Mouse (Mus musculus) natural killer cell, adult 2 months (primary cell): ENCODE results near the gene Specc1l.
"Not testable (repeated sequence)": the region's sequence is repeated elsewhere in the genome, so short reads cannot be mapped to it uniquely, and the experiment has no call there.

Experiments
- DNase-seq, 2 experiments: peaks; one replicate each; pipeline ENCODE4 v3.0.0; 2022; ENCODE audit warnings: low spot score in 2 of 2

Gene Specc1l

DNA sequence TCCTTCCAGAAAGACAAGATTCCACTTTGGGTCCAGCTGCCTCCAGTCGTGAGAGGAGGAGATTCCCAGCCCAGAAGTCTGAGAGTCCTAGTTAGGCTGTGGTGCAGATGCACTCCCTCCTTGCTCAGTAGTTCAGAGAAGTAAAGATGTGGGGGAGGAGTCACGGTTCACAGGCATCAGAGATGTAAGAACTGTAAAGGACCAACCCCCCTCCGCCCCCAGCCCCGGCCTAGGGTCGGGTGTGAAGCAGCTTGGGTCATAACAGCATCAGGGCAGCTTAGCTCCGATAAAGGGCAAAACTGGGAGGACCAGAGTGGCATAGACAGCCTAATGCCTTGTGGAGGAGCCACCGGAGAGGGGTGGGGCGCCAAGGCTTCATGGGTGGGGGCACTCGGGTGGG lies 104.6 kb downstream of the Specc1l start:
- peak; percentile 42 to 57 for DNase-seq

DNA sequence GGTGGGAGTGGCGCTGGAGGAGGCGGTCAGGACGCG lies 104.8 kb downstream of the Specc1l start, which contains the start of gene Adora2a:
TSS of gene Adora2a (plus strand) at position 6 of the 36 bp plus-strand sequence.
- no peak for DNase-seq

DNA sequence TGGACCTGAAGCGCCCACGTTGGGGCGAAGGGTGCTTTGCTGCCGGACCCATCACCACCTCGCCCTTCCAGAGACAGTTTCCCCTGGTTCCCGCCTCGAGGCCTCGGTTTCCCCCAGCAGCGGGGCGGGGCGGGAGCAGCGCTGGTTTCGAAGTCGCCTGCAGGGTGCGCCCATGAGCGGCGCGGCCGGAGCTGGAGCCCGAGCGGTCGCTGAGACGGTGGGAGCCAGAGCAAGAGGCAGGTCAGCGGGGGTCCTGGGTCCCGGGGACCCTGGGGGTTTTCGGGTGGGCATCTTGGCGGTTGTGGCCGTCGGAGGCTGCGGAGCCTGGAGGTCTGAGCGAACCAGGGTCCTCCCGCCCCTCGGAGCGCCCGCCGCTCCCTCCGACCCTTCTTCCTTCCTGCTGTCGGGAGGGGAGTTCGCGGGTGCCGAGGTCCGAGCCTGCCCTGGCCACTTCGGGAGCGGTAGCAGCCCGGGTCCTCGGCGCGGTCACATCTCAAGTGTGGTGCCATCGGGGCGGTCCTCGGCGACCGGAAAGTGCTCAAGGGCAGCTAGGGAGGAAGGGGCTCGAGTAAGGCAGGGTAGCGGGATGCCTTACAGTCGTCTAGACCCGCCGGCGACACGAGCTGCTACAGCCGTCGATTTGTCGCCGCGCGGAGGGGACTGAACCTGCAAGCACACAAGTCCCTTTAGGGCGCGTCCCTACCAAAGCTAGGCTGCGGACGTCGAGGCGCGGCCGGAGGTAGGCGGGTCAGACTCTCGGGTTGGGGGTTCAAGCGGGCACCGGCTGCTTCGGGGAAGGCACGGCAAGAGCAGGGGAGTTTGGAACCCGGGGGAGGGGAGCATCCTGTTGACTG lies 105.3 kb downstream of the Specc1l start:
- peak; percentile 73 to 76 for DNase-seq

DNA sequence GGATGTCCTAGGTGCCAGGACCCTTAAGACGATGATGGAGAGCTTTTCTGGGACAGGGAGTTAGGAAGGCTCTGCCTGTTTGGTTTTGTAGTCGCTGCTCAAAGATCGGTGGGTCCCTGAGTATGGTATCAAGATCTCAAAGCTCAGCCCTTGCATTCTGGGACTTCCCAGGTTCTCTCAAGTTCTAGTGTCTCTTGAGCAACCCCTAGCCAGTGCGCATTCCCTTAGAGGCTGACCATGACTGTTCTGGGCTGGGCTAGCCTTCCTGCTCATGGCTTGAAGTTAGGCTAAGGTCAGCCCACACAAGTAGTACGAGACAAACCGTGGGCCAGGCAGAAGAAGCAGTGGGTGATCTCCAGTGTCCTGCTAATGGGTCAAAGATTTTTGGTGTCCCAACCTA lies 106.3 kb downstream of the Specc1l start:
- peak; percentile 29 to 51 for DNase-seq

DNA sequence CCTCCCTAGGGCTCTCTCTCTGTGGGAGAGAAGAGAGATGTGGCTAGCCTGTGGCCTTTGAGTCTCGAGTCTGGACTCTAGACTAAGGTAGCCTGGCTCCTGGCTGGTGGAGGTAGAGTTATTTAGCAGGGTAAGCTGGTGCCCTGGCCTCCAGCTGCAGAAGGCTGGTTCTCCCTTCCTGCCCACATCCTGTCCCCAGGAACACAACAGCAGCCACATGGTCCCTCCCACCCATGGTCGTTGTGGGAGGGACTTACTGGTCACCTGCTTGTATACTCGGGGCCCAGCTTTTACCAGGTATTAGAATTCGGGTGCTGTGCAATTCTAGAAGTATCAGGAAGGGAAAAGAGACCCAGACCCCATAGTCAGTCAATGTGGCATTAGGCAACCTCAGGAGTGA lies 108.4 kb downstream of the Specc1l start:
- DNase-seq = peak; percentile 71 to 74

DNA sequence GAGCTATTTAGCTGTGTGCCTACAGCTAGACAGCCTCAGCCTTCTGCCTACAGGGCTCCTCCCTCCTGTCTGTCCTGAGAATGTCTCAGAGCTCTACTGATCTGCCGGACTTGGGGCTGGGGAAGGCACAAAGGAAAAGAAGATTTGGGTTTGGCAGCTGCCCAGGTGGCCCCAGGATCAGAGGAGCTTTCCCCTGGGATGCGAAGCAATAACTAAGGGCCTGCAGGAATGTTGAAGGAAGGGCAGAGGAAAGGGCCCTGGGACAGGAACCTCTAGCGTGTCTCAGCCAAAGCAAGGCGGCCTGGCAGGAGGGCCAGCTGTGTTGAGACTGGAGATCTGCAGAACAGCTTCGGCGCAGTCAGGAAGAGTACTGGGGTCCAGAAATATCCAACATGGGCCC lies 111.1 kb downstream of the Specc1l start:
- DNase-seq = no peak

DNA sequence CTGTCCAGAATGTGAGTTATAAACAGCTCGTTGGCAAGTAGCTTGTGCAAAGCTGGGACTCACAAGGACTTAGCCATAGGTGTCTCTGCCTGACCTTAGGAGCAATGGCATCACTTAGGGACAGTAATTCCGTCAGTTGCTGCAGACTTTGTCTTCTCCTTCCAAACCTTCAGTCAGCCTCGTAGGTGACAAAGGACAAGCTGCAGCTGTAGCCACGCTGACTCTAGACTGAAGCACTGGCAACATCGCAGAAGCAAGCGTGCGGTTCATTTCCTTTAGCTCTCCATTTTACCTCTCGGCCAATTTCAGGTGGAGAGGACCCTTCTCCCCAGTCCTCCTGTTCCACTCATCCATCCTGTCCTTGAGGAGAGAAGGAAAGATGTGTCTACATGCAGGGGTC lies 112.1 kb downstream of the Specc1l start:
- DNase-seq = no peak

DNA sequence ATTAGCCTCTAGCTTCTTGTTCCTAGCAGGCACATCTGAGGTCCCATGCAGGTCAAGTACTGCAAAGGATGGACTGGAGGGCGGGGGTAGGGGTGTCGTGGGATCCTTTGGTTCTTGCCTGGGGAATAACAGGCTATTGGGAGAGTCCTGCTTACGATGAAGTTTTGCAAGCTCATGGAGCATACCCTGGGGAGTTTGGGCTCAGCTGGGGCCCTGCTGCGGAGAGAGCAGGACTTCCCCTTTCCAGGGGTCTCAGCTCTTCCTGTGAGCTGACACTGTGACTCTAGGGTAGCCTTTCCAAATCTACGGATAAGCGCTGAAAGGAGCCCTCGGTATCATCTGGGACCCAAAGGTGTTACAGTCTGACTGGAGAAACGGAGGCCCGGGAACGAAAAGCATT lies 112.5 kb downstream of the Specc1l start:
- no peak for DNase-seq

DNA sequence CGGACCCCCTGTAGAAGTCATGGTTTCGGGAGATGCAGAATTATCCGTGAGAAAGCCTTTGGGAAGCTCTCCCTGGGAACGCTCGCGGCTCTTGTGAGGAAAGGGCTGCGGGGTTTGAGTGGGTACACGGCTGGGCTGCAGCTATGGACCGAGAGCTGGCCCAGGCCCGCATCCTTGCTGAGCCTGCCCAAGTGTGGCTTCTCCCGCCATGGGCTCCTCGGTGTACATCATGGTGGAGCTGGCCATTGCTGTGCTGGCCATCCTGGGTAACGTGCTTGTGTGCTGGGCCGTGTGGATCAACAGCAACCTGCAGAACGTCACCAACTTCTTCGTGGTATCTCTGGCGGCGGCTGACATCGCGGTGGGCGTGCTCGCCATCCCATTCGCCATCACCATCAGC lies 113.9 kb downstream of the Specc1l start:
- DNase-seq = no peak

DNA sequence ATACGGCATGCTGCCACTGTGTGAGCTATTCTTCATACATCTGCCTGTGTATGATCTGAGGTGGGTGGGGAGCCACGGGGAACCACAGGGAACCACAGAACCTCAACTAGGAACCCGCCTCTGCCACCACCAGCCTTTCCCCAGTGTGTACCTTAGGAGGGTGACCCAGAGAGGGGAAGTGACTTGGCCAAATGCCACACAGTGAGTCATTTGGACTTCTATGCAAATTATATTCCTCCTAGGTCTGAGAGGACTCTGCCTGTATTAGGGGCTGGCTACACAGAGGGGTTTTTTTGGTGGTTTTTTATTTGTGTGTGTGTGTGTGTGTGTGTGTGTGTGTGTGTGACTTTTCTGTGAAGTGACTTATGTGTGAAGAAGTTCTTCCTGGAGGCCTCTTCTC lies 114.7 kb downstream of the Specc1l start:
- DNase-seq = peak; percentile 91 to 95

DNA sequence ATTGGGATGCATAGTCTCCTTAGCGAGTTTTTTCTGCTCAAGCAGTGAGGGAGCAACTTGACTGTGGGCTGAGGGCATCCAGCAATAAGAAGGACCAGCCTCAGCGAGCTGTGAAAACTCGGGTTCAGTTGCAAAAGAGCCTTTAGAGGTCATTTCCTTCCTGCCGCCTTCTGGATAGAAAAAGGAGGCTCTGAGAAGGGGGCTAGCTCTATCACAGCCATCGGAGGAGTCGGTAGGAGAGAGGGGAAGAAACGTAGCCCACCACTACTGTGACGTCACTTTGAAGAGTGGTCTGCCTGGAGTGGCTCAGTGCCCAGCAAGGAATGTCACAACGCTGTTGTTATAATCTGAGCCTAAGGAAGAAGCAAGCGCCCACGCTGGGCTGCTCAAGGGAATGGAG lies 115.2 kb downstream of the Specc1l start:
- DNase-seq = no peak

DNA sequence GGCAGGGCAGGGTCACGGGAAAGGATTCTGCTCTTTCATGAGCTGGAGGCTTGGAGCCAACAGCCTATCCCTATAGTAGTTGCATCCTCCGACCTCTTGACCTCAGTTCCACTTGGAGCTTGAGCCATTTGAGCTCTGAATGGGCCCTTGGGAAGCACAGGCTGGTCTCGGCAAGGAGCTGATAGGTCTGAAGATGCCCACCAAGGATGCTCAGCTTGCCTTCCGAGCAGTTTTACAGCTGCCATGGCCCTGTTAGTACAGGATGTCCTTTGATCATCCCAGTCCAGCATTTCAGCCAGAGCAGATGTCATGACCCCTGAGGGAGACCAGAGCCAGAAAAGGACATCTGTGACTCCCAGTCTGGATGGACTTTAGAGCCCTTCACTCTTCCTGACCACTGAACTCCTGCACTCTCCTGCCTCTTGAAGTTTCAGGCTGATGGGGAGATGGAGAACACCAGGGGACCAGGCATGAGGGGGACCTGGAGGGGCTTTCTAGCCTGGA lies 116.4 kb downstream of the Specc1l start:
- DNase-seq = no peak

DNA sequence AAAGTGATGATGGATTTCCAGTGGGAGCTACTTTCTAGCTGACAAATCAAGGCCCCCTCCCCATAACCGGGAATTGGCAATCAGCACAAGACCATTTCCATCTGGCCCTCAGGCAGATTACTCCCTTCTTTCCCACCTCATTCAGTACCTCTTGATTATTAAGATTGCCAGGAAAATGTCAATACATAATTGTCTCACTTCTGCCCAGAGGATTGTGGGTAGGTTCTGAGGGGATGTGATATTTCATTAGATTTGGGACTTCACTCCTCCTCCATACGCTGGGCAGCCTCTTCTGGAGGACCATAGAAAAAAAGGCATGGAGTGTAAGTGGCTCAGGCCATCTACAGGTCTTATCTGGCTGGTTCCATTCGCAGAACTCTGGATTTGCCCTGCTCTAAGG lies 120.4 kb downstream of the Specc1l start:
- no peak for DNase-seq

DNA sequence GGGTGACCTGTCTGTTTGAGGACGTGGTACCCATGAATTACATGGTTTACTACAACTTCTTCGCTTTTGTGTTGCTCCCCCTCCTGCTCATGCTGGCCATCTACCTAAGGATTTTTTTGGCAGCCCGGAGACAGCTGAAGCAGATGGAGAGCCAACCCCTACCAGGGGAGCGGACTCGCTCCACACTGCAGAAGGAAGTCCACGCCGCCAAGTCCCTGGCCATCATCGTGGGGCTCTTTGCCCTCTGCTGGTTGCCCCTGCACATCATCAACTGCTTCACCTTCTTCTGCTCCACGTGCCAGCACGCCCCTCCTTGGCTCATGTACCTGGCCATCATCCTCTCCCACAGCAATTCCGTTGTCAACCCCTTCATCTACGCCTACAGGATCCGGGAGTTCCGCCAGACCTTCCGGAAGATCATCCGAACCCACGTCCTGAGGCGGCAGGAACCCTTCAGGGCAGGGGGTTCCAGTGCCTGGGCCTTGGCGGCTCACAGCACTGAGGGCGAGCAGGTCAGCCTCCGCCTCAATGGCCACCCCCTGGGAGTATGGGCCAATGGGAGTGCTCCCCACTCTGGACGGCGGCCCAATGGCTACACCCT lies 121.4 kb downstream of the Specc1l start:
- no peak for DNase-seq

DNA sequence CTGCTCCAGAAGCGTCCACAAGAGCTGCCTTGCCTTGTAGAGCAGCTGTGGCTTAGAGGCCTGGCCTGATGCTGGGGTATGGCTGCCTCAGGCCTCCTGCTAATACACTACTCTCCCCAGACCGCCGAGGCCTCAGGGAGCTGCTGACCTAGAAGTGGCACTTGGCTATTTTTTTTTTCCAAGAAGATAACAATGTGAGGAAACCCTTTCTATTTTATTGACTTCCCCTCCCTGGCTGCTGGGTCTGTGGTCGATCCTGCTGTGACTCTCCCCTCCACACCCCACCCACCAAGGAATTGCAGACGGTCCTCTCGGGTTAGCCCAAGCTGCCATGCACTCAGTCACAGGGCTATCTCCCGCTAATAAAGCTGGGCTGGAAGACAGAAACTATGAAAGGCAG lies 122.3 kb downstream of the Specc1l start:
- DNase-seq = no peak

DNA sequence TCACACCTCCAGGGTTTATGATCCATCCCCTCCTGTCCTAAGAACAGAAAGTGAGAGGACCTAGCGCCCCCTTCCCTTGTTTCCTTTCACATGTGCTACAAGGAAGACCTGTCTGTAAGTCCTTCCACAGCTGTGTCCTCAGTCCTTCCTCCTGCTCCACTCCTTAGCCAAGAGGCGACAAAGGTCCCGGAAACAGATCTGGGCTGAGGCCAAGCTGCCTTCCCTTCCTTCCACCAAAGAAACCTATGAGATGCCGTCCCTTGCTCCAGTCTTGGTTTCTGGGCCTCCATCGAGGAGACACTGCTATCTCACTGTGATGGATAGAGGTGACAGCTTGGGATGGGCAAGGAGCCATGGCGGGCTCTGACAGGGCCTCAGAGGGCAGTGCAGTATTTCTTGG lies 123.2 kb downstream of the Specc1l start:
- DNase-seq = no peak

DNA sequence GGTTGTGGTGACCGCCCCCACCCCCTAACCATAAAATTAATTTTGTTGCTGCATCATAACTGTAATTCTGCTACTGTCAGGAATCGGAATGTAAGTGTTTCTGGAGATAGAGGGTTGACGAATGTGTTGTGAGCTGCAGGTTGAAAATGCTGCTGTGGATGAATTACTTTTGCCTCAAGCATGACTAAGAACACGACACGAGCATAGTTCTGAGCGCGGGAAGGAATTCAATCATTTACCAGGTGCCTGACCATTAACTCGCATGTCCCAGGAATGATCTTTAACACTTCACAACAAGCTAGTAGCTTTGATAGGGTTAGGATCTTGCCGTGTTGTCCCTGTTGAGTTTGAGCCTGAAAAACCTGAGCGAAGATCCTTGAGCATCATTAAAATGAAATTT lies 125.4 kb downstream of the Specc1l start:
- DNase-seq = no peak

DNA sequence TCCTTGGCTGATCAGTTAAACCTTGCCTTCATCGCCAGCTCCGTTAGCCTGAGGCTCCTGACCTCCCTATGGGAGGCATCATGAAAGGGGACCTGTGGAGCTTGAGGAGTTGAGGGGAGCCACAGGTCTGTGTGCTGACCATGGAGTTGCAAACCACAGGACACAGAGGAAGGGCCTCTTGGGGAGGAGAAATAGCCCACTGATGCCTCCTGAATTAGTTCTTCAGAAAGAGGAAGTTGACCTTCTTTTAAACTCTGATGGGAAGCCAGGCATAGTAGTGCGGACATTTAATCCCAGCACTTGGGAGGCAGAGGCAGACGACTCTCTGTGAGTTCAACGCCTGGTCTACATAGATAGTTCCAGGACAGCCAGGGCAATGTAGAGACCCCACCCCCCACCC lies 127.0 kb downstream of the Specc1l start:
- no peak for DNase-seq

DNA sequence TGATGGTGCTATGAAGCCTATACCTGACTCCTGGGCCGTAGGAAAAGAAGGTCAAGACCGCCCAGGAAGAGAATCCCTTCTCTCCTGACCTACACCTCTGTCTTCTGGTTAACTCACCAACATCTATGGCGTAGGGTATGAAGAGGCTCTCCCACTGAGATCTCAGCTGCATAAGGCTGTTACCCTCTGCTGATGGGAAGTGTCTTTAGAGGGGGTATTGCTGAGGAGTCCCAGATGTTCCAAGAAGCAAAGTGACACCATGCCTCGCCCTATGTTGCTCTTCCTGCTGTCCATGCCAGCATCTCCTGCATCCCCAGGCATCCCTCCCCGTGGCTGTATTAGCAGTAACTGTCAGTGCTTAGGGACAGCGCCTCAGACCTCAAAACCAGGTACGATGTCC lies 127.5 kb downstream of the Specc1l start:
- DNase-seq = no peak

DNA sequence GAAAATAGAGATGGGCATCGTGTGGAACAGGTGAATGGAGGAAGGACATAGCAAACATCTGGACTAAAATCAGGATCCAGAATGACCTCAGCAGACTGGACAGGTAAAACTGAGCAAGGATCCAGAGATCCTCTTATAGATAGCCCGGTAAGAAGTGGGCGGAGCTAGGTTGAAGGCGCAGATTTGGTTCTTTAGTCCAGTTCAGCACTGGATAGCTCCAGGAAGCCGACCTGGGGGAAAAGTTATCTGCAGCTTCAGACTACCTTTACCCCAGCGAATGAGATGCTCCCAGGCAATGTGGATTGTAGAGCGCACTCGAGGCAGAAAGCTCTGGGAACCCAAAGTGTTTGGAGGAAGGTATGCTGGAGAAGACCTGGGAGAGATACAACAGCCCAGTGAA lies 130.1 kb downstream of the Specc1l start:
- no peak for DNase-seq

DNA sequence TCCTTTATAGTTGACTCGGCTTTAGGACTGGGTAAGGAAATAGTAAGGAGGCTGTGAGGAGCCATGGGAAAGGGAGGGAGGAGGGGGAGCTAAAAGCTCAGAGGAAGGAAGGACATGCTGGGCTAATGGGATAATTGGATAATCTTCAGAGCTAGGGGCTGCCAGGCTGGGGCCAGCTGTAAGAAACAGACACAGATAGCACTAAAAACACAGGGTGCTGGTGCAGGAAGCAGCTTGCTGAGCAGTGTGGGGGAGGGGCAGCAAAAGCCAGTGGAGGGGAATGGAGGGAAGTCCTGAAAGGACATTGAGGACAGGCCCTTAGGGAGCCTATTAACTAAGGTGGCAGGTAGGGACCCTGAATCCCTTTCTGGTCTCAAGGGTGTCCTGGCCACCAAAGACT lies 132.7 kb downstream of the Specc1l start:
- not testable (repeated sequence) for DNase-seq

DNA sequence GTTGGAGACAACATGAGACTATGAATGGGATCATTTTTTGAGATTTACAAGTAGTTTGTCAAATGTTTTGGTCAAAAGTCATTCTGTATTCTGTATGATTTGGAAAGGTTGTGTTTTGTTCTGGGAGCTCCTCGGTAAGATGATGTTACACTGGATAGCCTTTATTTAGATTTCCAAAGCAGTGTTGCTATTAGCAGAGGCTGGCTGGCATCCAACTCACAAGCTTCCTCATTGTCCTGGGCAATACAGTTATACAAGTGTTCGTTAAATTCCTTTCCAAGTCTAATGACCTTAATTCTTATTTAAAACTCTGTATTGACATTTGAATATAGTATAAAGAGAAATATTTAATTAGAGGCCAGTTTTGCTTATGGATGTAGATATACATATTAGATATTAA lies 133.4 kb downstream of the Specc1l start:
- DNase-seq = no peak

DNA sequence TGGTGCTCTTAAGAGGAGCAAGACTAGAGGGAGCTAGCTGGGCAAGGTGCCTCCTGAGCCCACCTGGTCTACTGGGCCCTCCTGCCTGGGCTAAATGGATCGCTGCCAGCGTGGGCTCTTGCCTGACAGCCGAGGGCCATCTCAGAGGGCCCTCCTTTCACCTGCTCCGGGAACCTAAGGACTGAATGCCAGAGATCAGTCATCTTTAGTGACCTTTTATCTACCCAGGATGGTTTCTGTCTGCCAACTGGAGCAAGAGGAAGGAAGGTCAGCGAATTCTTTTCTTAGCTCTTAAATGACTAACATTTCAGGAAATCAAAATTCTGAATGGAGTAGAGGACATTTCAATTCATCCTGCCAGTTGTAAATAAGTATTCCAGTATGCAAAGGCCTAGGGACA lies 138.7 kb downstream of the Specc1l start:
- DNase-seq = no peak

DNA sequence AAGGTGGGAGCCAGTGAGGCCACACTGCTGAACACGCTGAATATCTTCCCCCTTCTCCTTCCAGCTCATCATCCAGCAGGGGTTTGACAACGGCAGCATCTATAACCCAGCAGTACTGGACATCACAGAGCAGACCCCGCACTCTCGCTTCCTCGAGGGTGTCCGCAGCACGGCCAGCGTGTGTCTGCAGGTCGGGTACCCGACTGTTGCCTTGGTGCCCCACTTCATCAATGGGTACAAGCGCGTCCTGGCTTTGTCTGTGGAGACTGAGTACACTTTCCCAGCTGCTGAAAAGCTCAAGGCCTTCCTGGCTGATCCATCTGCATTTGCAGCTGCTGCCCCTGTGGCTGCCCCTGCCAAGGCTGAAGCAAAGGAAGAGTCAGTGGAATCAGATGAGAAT lies 140.7 kb downstream of the Specc1l start:
- no peak for DNase-seq
